Mouse (Mus musculus) kidney, adult 9 months (tissue): ENCODE data around the gene Gpn3.

Experiments used
- DNase-seq: peaks from one replicate; pipeline ENCODE4 v3.0.0; 2022

The Gpn3 gene

DNA sequence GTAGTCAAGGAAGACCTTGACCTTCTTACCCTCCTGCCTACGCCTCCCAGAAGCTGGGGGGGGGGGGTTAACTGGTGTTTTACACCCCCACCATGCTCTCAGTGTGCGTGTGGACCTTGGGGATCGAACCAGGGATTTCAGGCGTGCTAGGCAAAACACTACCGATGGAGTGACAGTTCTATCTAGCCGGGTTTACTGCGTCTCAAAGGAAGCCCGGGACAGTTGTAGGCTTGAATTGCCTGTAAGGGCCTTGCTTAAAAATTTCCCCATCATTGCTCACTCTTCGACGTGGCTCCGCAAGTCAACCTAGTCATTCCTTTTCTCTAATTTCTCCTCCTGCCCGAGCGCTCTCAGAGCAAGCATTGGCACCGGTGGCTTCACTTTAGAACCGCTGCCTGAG is 51.4 kb downstream of the Gpn3 start:
- DNase-seq = no peak

DNA sequence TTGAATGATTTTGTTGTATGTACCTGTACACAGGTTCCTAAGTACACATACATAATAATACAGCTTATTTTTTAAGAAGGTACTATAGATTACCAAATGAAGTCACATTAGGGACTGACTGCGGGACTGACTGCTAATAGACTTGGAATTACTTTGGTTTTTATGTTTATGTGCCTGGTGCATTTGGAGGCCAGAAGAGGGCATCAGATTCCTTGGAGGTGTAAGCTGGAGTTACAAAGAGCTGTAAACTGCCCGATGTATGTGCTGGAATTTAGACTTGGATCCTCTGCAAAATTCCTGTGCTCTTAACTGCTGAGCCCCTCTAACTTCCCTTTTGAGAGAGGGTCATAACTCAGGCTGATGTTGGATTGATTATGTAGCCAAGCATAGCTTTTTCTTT is 53.9 kb downstream of the Gpn3 start:
- no peak for DNase-seq

DNA sequence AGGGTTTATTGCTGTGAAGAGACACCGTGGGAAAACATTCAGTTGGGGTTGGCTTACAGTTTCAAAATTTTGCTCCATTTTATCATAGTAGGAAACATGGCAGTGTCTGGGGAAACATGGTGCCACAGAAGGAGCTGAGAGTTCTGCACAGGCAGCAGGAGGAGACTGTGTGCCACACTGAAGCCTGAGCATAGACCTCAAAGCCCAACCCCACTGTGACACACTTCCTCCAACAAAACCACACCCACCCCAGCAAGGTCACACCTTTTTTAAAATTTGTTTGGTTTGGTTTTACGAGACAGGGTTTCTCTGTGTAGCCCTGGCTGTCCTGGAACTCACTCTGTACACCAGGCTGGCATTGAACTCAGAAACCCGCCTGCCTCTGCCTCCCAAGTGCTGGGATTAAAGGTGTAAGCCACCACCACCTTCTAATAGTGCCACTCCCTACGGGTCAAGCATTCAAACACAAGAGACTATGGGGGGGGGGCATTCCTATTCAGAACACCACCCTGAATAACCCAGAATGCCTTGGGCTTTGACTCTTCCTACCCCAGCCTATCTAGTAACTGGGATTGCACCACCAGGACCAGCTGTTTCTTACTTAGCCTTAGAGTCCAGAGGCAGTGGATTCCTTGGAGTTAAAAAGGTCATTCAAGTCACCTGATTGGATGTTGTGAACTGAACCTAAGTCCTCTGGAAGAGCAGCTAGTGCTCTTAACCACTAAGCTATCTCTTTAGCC is 58.5 kb downstream of the Gpn3 start:
- no peak for DNase-seq

DNA sequence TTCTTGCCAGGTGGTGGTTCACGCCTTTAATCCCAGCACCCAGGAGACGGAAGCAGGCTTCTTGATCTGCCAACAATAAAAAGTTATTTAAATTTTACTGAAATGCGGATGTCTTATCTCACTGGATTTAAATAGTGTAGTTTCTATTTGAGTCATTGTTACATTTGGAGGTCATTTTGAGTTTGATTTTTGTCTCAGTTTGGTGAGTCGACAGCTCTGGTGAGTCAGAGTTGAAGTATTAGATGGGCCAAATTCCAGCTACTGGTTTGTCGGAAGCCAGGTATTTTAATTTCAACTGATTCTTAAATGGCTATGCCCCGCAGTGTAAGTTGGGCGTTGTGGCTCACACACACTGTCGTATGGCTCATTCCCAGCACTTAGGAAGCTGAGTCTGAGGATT is 59.5 kb downstream of the Gpn3 start:
- DNase-seq = no peak
